Comparison of ENCODE assay signal across 10 mouse cellular contexts in the genomic region with DNA sequence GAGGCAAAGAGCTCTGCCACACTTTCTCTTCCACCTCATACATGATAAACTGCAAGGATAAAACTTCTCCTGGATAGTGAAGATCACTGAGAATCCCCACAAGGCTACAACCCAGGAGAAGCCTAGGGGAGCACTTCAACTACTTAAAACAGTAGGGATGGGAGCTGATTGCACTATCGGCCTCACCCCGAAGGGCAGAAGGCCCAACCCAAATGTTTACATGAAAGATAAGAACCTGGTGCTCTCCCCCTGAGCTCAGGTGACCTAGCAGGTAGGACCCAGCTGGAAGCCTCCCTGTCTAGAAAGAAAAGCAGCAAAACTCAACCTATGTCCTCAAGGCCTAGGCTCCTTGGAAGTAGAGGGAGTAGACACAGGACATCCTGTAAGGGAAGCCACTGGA. TPM values are rescaled to one million over a fixed set of nuclear protein-coding genes. Genes with fewer than 3 reads are reported as not detected.
DNase-seq lines count a peak whose midpoint lies in the region; ATAC-seq lines count a peak whose summit lies in the region.
"Had no signal": no experiment of that assay in that cellular context is flagged by ENCODE, and none has a peak within 500 bp of the region (broad histone marks: within the 10 kb centered on the region; RNA-seq: fewer than 3 reads in every experiment).

No protein-coding gene starts in this region.

- no peak overlapping the region for H3K27ac ChIP-seq in limb, embryonic 12.5 days
- no peak overlapping the region for H3K27ac ChIP-seq in limb, embryonic 10.5 days
- no peak overlapping the region for H3K27ac ChIP-seq in forebrain, embryonic 13.5 days
- H3K27ac ChIP-seq in intestine, embryonic 15.5 days = no peak overlapping the region
- H3K27ac ChIP-seq in neural tube, embryonic 13.5 days (replicated peaks) = no peak overlapping the region

- 76% methylated on average over 2 of the region's 2 CpGs for WGBS in limb, embryonic 12.5 days
- WGBS in limb, embryonic 10.5 days = 77% methylated on average over 2 of the region's 2 CpGs
- 96% methylated on average over 2 of the region's 2 CpGs for WGBS in forebrain, embryonic 13.5 days
- 46% methylated on average over 2 of the region's 2 CpGs for WGBS in intestine, embryonic 15.5 days
- 88% methylated on average over 2 of the region's 2 CpGs for WGBS in neural tube, embryonic 13.5 days

- H3K9me3 ChIP-seq in limb, embryonic 12.5 days = no peaks in the 10 kb centered on the region
- no peaks in the 10 kb centered on the region for H3K9me3 ChIP-seq in limb, embryonic 10.5 days (replicated peaks)
- no peaks in the 10 kb centered on the region for H3K9me3 ChIP-seq in forebrain, embryonic 13.5 days (replicated peaks)
- H3K9me3 ChIP-seq in intestine, embryonic 15.5 days = no peaks in the 10 kb centered on the region
- H3K9me3 ChIP-seq in neural tube, embryonic 13.5 days = no peaks in the 10 kb centered on the region

- no peak overlapping the region for H3K9ac ChIP-seq in limb, embryonic 12.5 days (replicated peaks)
- 0 out of 2 replicates have a peak overlapping the region, but pooled peaks have one; percentile 88 for H3K9ac ChIP-seq in forebrain, embryonic 13.5 days
- no peak overlapping the region for H3K9ac ChIP-seq in intestine, embryonic 15.5 days
- no peak overlapping the region for H3K9ac ChIP-seq in neural tube, embryonic 13.5 days

- H3K36me3 ChIP-seq in limb, embryonic 12.5 days = peaks cover 41% of the 10 kb centered on the region
- H3K36me3 ChIP-seq in limb, embryonic 10.5 days = peaks cover 41% of the 10 kb centered on the region
- peaks cover 42% of the 10 kb centered on the region for H3K36me3 ChIP-seq in forebrain, embryonic 13.5 days (ENCODE audit: poor library complexity, severe bottlenecking)
- peaks cover 17% of the 10 kb centered on the region for H3K36me3 ChIP-seq in intestine, embryonic 15.5 days
- peaks cover 41% of the 10 kb centered on the region for H3K36me3 ChIP-seq in neural tube, embryonic 13.5 days

- DNase-seq in limb, embryonic 10.5 days (ENCODE audit: low spot score) = no peak
- no peak for DNase-seq in left cerebral cortex, adult 8-10 months (ENCODE audit: low spot score in 2 of 2)
- DNase-seq in right cerebral cortex, adult 18-20 months = no peak

- peak overlapping the region; percentile 63; the same call in 1 of the 2 replicates for H3K4me2 ChIP-seq in limb, embryonic 12.5 days
- peak overlapping the region; percentile 79 for H3K4me2 ChIP-seq in forebrain, embryonic 13.5 days
- H3K4me2 ChIP-seq in intestine, embryonic 15.5 days (replicated peaks) = peak overlapping the region; percentile 76
- H3K4me2 ChIP-seq in neural tube, embryonic 13.5 days = peak overlapping the region; percentile 76

- no peak for ATAC-seq in limb, embryonic 12.5 days (ENCODE audit: insufficient number of reproducible peaks, insufficient read depth, low FRiP score, low TSS enrichment, low read depth)
- no peak for ATAC-seq in forebrain, embryonic 13.5 days
- no peak for ATAC-seq in intestine, embryonic 15.5 days
- no peak for ATAC-seq in neural tube, embryonic 13.5 days (ENCODE audit: low read depth)
- no peak for ATAC-seq in megakaryocyte progenitor cell, adult 5-6 weeks (replicated peaks; ENCODE audit: poor library complexity)
- ATAC-seq: inflammation-experienced regulatory T-cells, adult 6 months; Patski had no signal

- H3K4me1 ChIP-seq in limb, embryonic 12.5 days (replicated peaks) = peaks cover 24% of the 10 kb centered on the region
- peaks cover 21% of the 10 kb centered on the region for H3K4me1 ChIP-seq in limb, embryonic 10.5 days
- H3K4me1 ChIP-seq in forebrain, embryonic 13.5 days = peaks cover 27% of the 10 kb centered on the region
- peaks cover 20% of the 10 kb centered on the region for H3K4me1 ChIP-seq in intestine, embryonic 15.5 days (replicated peaks)
- peaks cover 29% of the 10 kb centered on the region for H3K4me1 ChIP-seq in neural tube, embryonic 13.5 days (replicated peaks)

- H3K27me3 ChIP-seq in limb, embryonic 12.5 days = no peaks in the 10 kb centered on the region; the same call in 1 of the 2 replicates
- H3K27me3 ChIP-seq in limb, embryonic 10.5 days (ENCODE audit: low read depth, poor library complexity, severe bottlenecking) = no peaks in the 10 kb centered on the region
- H3K27me3 ChIP-seq in forebrain, embryonic 13.5 days = no peaks in the 10 kb centered on the region
- no peaks in the 10 kb centered on the region for H3K27me3 ChIP-seq in intestine, embryonic 15.5 days (replicated peaks)
- no peaks in the 10 kb centered on the region for H3K27me3 ChIP-seq in neural tube, embryonic 13.5 days

- no peak overlapping the region for H3K4me3 ChIP-seq in limb, embryonic 12.5 days (replicated peaks)
- no peak overlapping the region for H3K4me3 ChIP-seq in limb, embryonic 10.5 days
- H3K4me3 ChIP-seq in forebrain, embryonic 13.5 days = peak overlapping the region; percentile 81
- H3K4me3 ChIP-seq in intestine, embryonic 15.5 days (replicated peaks) = no peak overlapping the region
- no peak overlapping the region for H3K4me3 ChIP-seq in neural tube, embryonic 13.5 days

RNA-seq across cellular contexts. Expression of a gene that starts 2.0 kb away (rescaled TPM):
- polyA plus RNA-seq in limb, embryonic 12.5 days (2016; fragmentation: Nextera tagmentation; extraction: Ambion mirVana) = 83.5 and 93.0 TPM in 2 replicates
- 54.6 and 58.5 TPM in 2 replicates for polyA plus RNA-seq in limb, embryonic 10.5 days (2016; fragmentation: Nextera tagmentation; extraction: Ambion mirVana)
- 95.2 and 104 TPM in 2 replicates for polyA plus RNA-seq in forebrain, embryonic 13.5 days (2015; fragmentation: Nextera tagmentation; extraction: Ambion mirVana)
- polyA plus RNA-seq in intestine, embryonic 15.5 days (2015; fragmentation: Nextera tagmentation; extraction: Ambion mirVana) = 90.3 and 94.7 TPM in 2 replicates
- 136 and 148 TPM in 2 replicates for polyA plus RNA-seq in neural tube, embryonic 13.5 days (2015; fragmentation: Nextera tagmentation; extraction: Ambion mirVana)
- total RNA-seq in megakaryocyte progenitor cell, adult 5-6 weeks (2015) = 32.4 and 41.8 TPM in 2 replicates
- 66.7 and 69.5 TPM in 2 replicates for total RNA-seq in megakaryocyte progenitor cell, adult 5-6 weeks (2017)
- total RNA-seq in left cerebral cortex, adult 8-10 months (2022) = 100 to 1,000 TPM; 121 to 171 (median 135) TPM

RNA-seq across cellular contexts. Expression of a gene that starts 47.0 kb away (rescaled TPM):
- polyA plus RNA-seq in limb, embryonic 12.5 days (2016; fragmentation: Nextera tagmentation; extraction: Ambion mirVana) = 2.6 and 2.9 TPM in 2 replicates
- 0.26 and 0.31 TPM in 2 replicates for polyA plus RNA-seq in limb, embryonic 10.5 days (2016; fragmentation: Nextera tagmentation; extraction: Ambion mirVana)
- 1.9 and 2.6 TPM in 2 replicates for polyA plus RNA-seq in forebrain, embryonic 13.5 days (2015; fragmentation: Nextera tagmentation; extraction: Ambion mirVana)
- 1.3 TPM in 2 replicates for polyA plus RNA-seq in intestine, embryonic 15.5 days (2015; fragmentation: Nextera tagmentation; extraction: Ambion mirVana)
- 3.7 and 4.5 TPM in 2 replicates for polyA plus RNA-seq in neural tube, embryonic 13.5 days (2015; fragmentation: Nextera tagmentation; extraction: Ambion mirVana)
- total RNA-seq in megakaryocyte progenitor cell, adult 5-6 weeks (2015) = 0.12 TPM in 1 of 2 replicates, not detected in the other
- not detected in 2 replicates for total RNA-seq in megakaryocyte progenitor cell, adult 5-6 weeks (2017)
- 10 to 100 TPM; 21.8 to 27.7 (median 24.6) TPM for total RNA-seq in left cerebral cortex, adult 8-10 months (2022)
